Mouse (Mus musculus): Measurements from ENCODE around the gene Mamdc2.

Gene Mamdc2

DNA sequence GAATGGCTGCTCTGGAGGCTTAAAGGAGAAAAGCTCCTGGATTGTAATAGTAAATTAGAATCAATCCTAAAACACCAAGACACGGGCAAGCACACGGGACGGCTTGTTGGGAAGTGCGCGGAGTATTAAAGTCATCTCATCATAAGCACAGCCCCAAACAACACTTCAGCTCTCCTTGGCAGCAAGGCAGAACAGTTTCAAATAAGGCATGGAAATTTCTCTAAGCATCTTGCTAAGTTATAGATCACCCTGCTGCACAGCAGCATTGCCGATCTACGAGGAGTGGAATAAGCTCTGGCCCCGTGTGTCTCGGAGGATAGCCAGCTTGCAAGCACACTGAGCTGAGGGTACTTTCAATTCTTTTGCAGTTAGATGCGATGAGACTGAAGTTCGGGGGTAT is 13.8 kb downstream of the Mamdc2 start:
- no peak for DNase-seq

DNA sequence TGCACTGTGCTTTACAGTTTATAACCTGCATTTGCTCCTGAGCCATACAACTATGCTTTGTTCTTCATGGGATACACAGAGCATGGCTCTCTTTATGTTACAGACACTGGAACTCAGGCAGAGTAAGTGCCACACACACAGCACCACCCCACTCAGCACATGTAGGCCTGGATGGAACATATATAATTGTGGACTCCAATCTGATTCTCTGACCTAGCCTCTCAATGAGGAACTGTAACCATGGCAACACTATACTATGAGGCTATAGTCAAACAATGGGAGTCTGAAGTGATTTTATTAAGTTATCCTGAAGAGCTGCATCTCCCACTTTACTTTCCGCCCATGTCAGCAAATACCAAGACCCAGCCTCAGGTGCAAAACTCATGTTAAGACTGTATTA is 30.6 kb downstream of the Mamdc2 start:
- no peak for DNase-seq

DNA sequence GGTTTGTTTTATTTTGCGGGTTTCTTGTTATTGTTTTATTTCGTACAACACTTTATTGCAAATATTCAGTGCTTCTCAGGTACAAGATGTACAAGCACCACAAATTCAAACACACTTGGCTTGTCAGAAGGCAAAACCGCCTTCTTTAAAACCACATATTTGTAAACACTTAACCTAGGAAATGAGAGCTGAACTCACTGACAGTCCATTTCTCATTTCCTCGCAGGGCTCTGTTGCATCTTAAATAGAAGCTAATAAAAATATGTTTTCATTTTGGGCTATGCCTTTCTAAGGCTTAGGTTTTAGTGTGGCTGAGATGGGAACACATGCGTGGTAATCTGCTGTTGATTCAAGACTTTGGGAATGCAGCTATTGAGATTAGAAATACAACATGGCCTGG is 37.4 kb downstream of the Mamdc2 start:
- DNase-seq = no peak

DNA sequence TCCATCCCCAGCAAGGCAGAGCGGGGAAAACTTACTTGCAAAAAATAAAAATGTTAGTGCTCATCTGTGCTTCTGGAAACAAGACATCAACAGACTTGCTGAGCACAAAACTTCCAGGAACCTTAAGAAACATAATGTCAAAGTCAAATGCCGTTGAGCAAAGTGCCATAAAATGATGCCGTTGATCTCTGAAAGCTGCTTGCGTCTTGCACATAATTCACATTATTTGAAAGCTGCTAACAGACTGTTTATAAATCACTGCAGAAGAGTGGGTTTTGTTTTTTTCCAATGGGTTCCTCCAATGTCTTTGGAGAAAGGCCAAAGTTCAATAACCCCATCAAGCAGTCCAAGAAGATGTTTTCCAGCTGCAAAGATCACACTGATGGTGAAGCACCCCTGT is 37.9 kb downstream of the Mamdc2 start:
- DNase-seq = no peak

DNA sequence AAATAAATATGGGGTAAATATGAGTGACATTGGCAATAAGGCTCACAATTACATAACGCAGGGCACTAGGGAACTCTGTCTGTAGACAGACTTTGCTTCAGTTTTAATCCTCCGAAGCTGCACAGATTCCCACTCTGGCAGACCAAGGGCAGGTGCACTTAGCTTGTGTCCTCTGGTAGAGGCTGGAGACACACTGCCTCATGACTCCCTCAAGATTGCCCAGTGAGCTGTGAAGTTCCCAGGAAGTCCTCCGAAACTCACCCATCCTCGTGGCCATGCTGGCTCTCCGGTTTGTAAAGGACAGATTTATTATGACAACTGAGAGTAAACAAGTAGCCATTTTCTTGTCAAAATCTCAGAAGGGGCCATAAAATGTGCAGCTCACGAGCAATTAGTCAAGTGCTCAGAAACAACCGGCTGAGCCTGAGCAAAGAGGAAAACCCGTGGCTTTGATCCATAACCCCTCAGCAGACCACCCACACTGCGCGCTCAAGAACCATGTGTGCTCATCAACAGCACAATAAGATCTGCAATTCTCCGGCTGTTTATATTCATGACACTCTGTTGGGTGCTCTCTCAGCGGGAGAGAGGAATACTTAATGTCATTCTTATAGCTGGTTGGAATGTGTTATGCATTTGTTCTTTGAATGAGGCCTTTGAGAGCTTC is 46.6 kb downstream of the Mamdc2 start:
- peak; percentile 86 for DNase-seq

DNA sequence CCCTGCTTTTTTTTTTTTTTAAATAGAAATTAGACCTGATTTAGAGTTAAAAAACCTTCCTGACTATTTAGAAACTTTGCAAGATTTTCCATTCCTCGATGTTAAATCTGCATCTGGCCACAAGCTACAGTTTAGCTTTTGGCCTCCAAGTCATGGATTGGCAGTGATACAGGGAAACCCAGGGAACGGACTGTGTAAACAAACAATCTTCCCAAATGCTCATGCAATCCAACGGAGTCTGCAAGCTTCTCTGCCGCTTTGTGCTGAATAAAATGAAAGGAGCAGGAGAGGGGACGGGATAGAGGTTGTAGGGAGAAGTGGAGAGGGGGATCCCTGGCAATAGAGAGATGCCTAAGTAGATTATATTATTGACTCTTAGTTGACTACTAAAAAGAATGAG is 47.8 kb downstream of the Mamdc2 start:
- no peak for DNase-seq

DNA sequence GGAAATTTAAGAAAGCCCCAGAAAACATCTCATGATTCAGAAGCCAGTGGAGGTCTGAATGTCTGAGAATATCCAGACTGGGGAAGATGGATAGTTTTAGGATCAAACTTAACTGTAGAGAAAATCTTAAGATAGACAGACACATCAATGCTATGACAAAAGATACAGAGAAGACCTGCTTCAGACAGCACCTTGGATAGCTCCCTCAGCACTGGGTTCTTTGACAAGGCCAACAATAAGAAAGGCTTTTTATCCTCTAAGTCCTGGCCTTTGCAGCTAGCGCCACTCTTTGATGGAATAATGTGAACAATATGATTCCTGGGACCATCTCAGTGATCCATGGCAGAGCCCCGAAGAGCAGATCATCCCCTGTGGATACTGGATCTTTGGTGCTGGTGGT is 52.3 kb downstream of the Mamdc2 start:
- DNase-seq = no peak

DNA sequence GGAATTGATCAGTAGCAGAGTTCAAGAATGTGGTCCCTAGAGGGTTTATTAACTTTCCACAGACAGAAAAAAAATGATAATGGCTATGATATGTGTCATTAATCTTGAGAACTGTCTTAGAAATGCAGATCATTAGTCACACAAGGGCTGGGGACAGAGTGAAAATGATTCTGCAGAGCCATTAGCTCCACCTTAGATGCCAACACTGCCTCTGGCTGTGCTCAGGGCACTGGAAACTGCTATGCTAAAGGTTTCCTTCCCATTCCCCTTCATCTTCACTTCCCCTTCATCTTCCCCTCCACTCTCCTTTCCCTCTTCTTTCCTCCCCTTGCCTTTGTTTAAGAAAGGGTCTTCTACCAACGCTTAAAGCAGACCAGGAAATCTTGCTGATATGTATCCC is 53.6 kb downstream of the Mamdc2 start:
- DNase-seq = no peak

DNA sequence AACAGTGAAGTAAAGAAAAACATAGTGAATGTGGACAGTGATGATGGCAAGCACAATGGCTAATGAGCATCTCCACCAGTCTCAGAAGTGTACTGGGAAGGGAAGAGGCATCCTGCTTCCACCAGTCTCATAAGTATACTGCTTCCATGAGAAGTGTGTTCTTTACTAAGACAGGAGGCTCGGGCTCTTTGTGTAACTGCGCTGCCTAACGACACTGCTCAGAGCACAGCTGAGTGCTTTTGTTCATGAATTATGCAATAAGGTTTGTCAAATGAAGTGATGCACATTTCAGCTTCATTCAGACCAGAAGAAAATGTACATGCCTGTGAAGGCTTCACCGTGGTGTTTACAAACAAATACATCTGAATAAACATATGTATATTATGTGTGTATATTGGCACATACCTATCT is 59.4 kb downstream of the Mamdc2 start:
- DNase-seq = peak; percentile 43

DNA sequence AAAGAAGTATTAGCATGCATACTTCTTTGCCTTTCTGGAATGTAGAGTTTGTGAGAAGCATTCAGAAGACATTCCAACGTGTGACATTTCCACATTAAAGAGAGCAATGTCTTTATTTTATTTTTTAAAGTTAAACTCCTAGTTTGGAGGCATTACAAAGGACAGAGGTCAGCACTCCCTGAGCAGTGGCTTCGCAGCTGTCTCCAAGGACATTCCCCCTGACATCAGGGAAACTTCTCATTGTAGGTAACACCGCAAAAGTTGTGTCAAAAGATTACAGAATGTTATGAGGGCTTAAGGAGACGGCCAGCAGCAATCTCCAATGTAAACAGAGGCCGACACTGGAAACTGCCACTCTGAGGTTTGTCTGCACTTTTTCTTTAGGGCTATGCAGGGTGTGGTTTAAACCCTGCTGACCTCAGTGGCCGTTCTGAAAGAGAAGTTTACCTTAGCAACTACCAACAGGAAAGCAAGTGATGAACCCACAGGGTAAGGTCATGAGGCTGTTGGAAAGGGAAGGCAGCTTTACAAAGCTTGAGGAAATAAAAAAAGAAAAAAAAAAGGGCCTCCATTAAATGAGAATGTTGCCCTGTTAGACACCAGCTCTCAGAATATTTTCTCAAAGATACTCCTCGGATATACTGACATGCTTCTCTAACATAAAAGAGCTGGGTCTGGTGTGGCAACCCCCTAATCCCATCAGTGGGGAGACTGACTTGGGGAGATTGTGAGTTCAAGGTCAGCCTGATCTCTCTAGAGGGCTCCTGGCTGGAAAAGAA is 60.0 kb downstream of the Mamdc2 start:
- no peak for DNase-seq

DNA sequence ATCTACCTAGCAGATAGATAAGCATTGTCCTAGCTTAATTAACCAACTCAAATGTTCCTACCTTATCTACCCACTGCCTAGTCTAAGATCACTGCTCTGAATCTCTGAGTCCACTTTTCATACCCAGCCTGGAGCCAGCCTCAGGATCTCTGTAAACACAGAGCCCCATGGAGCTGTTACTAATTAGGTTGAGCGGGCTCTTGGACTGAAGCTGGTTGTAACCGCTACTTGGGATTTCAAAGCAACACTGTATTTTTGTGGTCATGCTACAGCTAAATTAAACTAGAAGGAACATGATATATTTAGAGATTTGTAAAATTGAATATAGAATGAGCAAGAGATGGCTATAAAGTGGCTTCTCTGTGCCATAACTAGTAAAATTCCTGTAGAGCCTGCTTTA is 65.8 kb downstream of the Mamdc2 start:
- no peak for DNase-seq

DNA sequence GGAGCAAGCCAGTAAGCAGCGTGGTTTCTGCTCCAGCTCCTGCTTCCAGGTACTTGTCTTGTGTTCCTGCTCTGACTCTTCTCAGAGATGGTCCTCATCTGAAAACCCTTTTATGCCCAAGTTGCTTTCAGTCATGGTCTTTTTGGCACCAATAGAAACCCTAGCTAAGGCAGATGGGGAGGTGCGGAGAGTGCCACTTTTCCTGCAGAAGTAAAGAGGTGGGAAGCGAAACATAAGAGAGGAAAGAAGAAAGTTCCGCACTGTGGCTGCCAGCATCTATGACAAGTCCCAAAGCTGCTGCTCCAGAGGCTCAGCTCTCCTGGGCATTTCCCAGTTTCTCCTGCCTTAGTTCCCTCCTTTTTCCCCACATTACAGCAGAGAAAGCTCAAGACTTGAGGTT is 67.3 kb downstream of the Mamdc2 start:
- no peak for DNase-seq

DNA sequence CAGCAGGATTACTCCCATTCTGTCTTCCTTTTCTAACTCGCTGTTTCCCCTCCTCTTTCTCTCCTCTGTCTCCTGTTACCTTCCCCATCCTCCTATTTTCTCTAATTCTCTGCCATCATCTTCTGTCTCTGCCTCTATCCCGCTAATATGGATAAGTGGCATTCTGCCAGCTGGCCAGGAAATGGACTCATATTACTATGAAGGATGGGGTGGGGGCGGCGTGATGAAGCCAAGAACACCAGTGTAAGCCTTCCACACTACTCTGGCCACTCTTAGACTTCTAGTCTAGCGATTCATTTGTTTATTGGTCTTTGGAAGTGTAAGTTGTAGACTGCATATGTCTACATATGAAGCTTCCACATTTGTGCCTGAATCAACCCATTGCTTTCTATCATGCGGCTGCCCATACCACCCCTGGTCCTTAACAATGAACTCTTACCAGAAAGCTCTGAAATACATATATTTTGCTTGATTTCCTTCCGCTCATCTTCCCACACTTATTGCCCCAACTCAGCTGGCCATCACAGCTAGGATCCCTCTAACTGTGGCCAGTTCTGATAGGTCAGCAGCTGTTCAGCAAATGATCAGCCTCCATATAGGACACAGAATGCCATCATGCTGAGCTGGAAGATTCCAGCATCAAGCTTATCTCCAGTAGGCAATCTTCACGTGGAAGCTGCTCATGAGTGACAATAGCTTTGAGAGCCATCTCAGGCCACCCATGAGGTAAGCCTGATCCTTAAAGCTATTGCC is 68.3 kb downstream of the Mamdc2 start:
- no peak for DNase-seq

DNA sequence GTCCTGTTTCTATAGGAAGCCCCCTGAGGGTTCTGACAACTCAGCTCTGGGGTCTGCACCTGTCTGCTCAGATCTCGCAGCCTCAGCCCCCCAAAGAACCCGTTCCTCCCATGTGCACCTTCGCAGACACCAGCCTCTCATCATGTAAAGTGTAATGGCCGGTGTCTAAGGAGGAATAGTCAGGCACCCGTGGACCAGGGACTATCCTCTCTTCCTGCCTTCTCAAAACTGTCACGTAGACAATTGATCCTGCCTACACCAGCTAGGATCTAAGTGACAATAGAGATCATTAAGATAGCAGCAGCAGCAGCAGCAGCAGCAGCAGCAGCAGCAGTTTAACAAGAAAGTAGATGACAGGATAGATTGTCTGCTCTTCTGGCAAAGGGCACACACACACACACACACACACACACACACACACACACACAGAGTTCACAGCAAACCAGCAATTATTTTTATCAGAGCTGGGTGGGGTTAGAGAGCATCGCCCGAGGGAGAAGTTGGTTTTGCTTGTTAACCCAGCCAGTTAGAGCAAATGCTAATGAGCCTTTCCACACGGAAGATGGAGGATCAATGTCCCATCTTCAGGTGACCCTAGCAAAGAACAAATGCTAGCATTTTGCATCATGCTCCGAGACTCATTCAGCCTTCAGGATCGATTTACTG is 71.6 kb downstream of the Mamdc2 start:
- DNase-seq = peak; percentile 39

DNA sequence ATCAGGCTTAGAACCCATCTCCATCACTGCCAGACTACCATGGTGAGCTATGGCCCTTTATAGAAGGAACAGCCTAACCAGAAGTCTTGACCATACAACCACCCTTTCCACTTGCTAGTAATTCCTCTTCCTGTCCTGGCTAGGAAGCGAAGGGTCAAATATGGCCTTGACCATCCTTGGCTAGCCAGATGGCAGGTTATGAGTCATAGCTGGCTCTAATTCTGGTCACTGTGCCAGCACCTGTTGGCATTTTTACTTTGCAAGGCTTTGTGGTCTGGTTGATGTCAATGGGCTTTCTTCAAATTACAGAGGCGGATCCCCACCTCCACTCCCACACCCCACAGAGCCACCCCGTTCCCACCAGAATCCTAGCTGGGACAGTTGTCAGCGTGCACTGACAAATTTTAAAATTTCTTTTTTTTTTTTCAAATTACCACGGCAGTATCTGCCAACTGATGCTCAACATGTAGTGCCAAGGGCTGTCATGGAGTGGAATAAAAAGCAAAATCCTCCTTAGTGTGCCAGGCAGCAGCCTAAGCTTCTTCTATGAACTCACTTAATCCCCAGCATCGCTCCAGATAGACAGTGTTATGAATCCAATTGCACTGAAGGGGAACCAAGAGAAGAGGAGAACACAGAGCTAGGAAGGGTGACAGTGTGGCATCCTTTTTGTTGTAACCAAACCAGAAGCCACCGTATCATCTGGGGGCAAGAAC is 73.1 kb downstream of the Mamdc2 start:
- no peak for DNase-seq

DNA sequence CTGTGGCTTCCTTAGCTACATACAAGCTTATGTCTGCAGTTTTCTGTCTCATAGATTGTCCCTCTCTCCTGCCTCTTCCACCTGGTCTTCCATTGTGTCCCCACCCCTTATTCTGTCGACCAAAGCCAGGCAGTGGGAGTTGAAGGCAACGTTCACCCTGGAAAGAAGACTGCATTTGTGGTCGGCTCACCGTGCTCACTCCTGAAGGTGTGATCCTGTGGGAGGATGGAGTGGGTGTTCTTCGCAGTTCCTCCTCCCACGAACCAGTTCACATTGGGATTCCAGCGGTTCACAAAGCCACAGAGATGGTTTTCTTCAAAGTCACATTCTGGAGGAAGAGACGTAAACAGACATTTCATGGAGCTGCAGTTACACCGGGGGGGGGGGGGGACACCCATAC is 74.5 kb downstream of the Mamdc2 start:
- no peak for DNase-seq

DNA sequence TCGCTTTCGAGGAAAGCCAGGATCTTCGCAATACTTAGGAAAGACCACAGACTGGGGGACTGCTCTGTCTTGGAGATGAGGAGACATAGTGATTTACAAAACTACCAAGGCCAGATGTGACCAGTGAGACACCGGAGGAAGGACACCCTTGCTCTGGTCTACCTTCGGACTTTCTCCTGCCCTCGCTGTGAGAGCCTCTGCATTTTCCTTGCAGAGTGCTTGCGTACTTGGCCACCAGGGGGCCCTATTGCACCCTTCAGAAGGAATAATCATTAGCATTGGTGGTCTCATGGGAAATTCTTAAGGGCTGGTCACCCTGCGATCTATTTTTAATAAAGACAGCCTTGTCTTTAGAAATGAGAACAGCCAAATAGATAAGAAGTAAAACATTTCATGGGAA is 75.0 kb downstream of the Mamdc2 start:
- DNase-seq = peak; percentile 79

DNA sequence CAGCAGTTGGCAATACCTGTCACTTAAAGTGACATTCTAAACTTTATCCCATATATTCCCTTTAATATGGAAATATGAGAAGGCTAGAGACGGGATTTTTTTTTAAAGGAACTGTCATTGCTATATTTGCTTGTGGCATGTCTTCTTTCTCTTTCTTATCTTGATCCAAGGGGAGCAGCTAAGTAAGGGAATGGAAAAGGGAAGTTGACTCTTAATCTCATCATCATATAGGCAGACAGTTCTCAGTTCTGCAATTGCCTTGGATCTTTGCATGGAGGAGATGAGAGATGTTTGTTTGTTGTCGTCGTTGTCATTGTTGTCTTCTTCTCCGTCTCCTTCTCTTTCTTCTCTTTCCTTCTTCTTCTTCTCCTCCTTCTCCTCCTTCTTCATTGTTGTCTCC is 79.0 kb downstream of the Mamdc2 start:
- DNase-seq = no peak

DNA sequence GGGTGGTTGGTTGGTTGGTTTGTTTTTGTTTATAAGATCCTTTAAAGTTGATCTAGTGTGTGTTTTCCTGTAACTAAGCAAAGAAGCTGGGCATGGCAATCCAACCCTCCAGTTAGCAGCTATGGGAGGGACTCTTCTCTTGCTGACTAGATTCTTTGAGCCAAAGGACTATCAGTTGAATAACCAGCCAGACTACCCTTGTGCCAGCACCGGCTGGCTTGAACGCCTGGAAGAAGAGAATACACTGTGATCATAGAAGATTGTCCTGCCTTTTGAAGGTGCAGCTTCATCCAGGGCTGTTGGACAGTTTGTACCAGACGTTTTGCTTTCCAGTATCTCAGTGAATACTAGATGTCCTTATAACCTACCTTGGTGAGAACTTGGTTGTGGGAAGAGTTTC is 86.2 kb downstream of the Mamdc2 start:
- DNase-seq = no peak

DNA sequence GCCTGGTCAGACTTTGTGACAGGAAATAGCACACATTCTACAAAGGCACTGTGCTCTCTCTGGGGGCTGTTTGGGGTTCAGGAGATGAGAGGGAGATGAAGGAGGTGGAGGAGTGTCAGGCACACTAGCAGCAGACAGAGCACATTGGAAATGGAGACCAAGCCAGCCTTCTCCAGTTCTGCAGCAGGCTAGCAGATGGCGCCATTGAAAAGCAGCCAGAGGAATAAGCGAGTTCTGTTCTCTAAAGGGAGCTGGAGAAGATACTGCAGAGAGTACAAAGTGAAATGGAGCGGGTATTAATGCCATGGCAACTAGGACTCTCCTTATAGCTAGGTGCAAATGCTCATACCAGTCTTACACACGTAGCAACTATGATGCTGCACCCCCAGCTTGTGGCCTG is 87.1 kb downstream of the Mamdc2 start:
- no peak for DNase-seq

DNA sequence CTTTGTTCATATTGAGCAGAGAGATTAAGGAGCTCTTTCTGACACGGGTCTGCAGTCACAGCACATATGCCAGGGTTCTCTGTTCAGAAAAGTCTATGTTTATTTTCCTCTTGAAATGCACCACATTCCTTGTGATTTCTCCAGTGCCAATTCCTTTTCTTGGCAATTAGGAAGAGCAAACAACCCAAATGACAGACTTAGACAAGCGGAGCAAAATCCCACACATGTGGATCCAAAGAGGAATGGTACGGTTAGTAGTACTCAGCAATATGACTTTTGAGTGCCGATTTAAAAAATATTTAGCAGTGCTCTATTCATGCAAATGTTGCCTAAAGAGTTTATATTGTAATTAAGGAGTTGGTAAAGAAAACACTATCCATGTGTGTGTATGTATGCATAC is 87.7 kb downstream of the Mamdc2 start:
- no peak for DNase-seq

DNA sequence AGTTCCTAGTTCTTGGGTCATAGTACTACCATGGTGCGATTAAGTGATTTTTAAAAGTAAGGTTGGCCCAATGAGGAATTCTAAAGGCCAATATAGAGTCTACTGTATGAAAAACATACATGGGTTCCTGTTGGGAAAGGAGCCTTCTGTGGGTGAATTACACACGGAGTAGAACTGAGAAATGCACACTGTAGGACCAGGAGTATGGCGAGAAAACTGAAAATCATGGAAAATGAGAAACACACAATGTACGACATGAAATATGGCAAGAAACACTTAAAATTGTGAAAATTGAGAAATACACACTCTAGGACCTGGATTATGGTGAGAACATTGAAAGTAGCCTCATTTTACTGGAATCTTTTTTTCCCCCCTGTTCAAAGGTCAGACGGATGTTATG is 91.0 kb downstream of the Mamdc2 start:
- no peak for DNase-seq

DNA sequence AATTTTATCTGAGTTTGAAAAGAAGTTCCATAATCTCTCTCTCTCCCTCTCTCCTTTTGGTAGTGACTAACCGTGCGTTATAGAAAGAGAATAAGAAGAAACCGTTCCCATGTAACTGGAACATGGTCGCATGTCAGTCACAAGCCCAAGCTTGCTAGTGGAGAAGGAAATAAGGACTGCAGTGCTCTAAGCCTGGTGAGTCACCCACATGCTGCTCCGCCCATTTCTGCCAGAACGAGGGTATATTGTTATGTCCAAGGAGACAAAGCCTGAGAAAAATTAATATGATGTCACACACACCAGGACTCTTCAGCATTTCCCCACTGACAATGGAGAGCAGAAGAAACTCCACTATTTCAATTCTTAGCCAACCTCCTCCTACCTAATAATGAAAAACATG is 93.5 kb downstream of the Mamdc2 start:
- no peak for DNase-seq
